Mouse (Mus musculus) myocyte (in vitro differentiated cells): ENCODE data around the gene Lpin3.

ENCODE experiments used
- MAX ChIP-seq: IDR thresholded peaks from one replicate; pipeline ENCODE4 v1.6.1; 2011; ENCODE audit warnings: low read depth, mild to moderate bottlenecking, control low read depth
- MYOG ChIP-seq, 3 experiments: IDR thresholded peaks; one replicate each; pipeline ENCODE4 v1.6.1; 2011; ENCODE audit warnings: control low read depth in 2 of 3, low read depth in 2 of 3, mild to moderate bottlenecking in 2 of 3; ENCODE audit not compliant: insufficient read length in 2 of 3, control insufficient read depth in 1 of 3, insufficient read depth in 1 of 3
- POLR2A ChIP-seq: IDR thresholded peaks from one replicate; pipeline ENCODE4 v1.6.1; 2011; ENCODE audit warnings: low read depth, mild to moderate bottlenecking, control low read depth, moderate library complexity; ENCODE audit not compliant: insufficient read length
- SRF ChIP-seq: IDR thresholded peaks from one replicate; pipeline ENCODE4 v1.6.1; 2011; ENCODE audit warnings: low read depth; ENCODE audit not compliant: control insufficient read depth, insufficient read length
- TCF12 ChIP-seq: IDR thresholded peaks from one replicate; pipeline ENCODE4 v1.6.1; 2011; ENCODE audit warnings: mild to moderate bottlenecking, control low read depth; ENCODE audit not compliant: poor library complexity, insufficient read depth, severe bottlenecking
- USF1 ChIP-seq: IDR thresholded peaks from one replicate; pipeline ENCODE4 v1.6.1; 2011; ENCODE audit warnings: low read depth, mild to moderate bottlenecking, control low read depth, moderate library complexity

GRCm38 (mm10) chr2:160933890-160934289 lies 53.4 kb downstream of the Lpin3 start:
- TF ChIP-seq SRF: no peak
- TF ChIP-seq MAX: no peak
- no peak for TF ChIP-seq POLR2A
- TF ChIP-seq USF1: no peak
- TF ChIP-seq MYOG (IDR thresholded peaks at IDR 0.05; ENCODE audit: control insufficient read depth in 1 of 3, insufficient read depth in 1 of 3, insufficient read length in 2 of 3, low read depth in 2 of 3): no peak
- no peak for TF ChIP-seq TCF12
